In the genomic region with DNA sequence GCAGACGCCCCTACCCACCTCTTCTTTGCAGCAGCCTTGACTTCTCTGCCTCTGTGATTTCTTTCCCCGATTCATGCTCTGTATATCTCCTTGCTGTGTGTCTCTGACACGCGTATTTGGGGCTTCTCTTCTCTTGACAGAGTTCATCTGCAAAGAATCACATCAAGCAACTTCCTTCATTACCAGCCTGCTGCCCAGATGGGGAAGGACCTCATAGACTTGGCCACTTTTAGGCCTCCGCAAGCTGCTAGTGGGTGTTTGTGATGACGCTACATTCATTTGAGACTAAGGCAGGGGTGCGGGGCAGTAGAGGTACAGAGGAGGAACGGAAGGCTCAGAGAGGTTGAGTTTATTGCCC, we compare ENCODE assay signal across 7 mouse cellular contexts. TPM values are rescaled to one million over a fixed set of nuclear protein-coding genes. Genes with fewer than 3 reads are reported as not detected.
DNase-seq lines count a peak whose midpoint lies in the region; ATAC-seq and TF ChIP-seq lines count a peak whose summit lies in the region.

No protein-coding gene starts in this region.

- no peaks in the 10 kb centered on the region for H3K9me3 ChIP-seq in lung, embryonic 14.5 days (ENCODE audit: low read depth, low read length)
- no peaks in the 10 kb centered on the region for H3K9me3 ChIP-seq in forebrain, embryonic 15.5 days
- no peaks in the 10 kb centered on the region for H3K9me3 ChIP-seq in midbrain, embryonic 10.5 days (replicated peaks)

- H3K4me1 ChIP-seq in lung, embryonic 14.5 days (ENCODE audit: insufficient read depth) = no peaks in the 10 kb centered on the region
- peaks cover 11% of the 10 kb centered on the region for H3K4me1 ChIP-seq in forebrain, embryonic 15.5 days
- peaks cover 15% of the 10 kb centered on the region for H3K4me1 ChIP-seq in midbrain, embryonic 10.5 days

- H3K27ac ChIP-seq in lung, embryonic 14.5 days (ENCODE audit: low read depth) = no peak overlapping the region
- peak overlapping the region; percentile 83 for H3K27ac ChIP-seq in forebrain, embryonic 15.5 days (replicated peaks)
- peak overlapping the region; percentile 89 for H3K27ac ChIP-seq in midbrain, embryonic 10.5 days (replicated peaks)

- H3K9ac ChIP-seq in lung, embryonic 14.5 days = peak overlapping the region; percentile 53
- H3K9ac ChIP-seq in forebrain, embryonic 15.5 days (replicated peaks) = peak overlapping the region; percentile 61

- peak; percentile 48; the same call in 1 of the 2 replicates for ATAC-seq in lung, embryonic 14.5 days (ENCODE audit: insufficient read depth)
- ATAC-seq in forebrain, embryonic 15.5 days (replicated peaks) = peak; percentile 47; the same call in 1 of the 2 replicates
- no peak for ATAC-seq in megakaryocyte-erythroid progenitor cell, adult 5-6 weeks (replicated peaks; ENCODE audit: low FRiP score, low TSS enrichment, poor library complexity, severe bottlenecking)

- peak overlapping the region; percentile 66 for H3K4me2 ChIP-seq in lung, embryonic 14.5 days
- peak overlapping the region; percentile 84 for H3K4me2 ChIP-seq in forebrain, embryonic 15.5 days (replicated peaks)

- WGBS in lung, embryonic 14.5 days = 31% methylated on average over 8 of the region's 8 CpGs
- WGBS in forebrain, embryonic 15.5 days = 32% methylated on average over 8 of the region's 8 CpGs
- 39% methylated on average over 8 of the region's 8 CpGs for WGBS in midbrain, embryonic 10.5 days

- peaks cover 16% of the 10 kb centered on the region for H3K36me3 ChIP-seq in lung, embryonic 14.5 days (ENCODE audit: insufficient read depth)
- H3K36me3 ChIP-seq in forebrain, embryonic 15.5 days = no peaks in the 10 kb centered on the region
- H3K36me3 ChIP-seq in midbrain, embryonic 10.5 days = peaks cover 31% of the 10 kb centered on the region

- H3K27me3 ChIP-seq in lung, embryonic 14.5 days (ENCODE audit: insufficient read depth, low read length) = no peaks in the 10 kb centered on the region
- H3K27me3 ChIP-seq in forebrain, embryonic 15.5 days = no peaks in the 10 kb centered on the region
- no peaks in the 10 kb centered on the region for H3K27me3 ChIP-seq in midbrain, embryonic 10.5 days (ENCODE audit: low read depth, poor library complexity, severe bottlenecking)

- H3K4me3 ChIP-seq in lung, embryonic 14.5 days (ENCODE audit: low read depth, low read length) = peak overlapping the region; percentile 50
- H3K4me3 ChIP-seq in forebrain, embryonic 15.5 days = peak overlapping the region; percentile 59
- H3K4me3 ChIP-seq in midbrain, embryonic 10.5 days = peak overlapping the region; percentile 76

- peak; percentile 21 for DNase-seq in lung, embryonic 14.5 days
- DNase-seq in lung, postnatal 14 days = no peak
- peak; percentile 7 for DNase-seq in adrenal gland, postnatal 36 days
- peak; percentile 12 for DNase-seq in layer of hippocampus, adult 9-10 months (ENCODE audit: low spot score)
- DNase-seq in midbrain, embryonic 10.5 days (ENCODE audit: low spot score) = no peak

- TF ChIP-seq CTCF in lung, embryonic 14.5 days (IDR thresholded peaks at IDR 0.05; ENCODE audit: low read depth) = no peak

RNA-seq across cellular contexts. Expression of a gene that starts 0.6 kb away (rescaled TPM):
- 11.3 and 14.3 TPM in 2 replicates for polyA plus RNA-seq in lung, embryonic 14.5 days (2014; fragmentation: Nextera tagmentation; extraction: Ambion mirVana)
- total RNA-seq in adrenal gland, postnatal 36 days (2021) = 10 to 100 TPM in 1 of 2 experiments, 1 to 10 TPM in 1; 9.3 to 10.2 TPM
- 12.1 and 13.3 TPM in 2 replicates for polyA plus RNA-seq in forebrain, embryonic 15.5 days (2015; fragmentation: Nextera tagmentation; extraction: Ambion mirVana)
- polyA plus RNA-seq in midbrain, embryonic 10.5 days (2016; fragmentation: Nextera tagmentation; extraction: Ambion mirVana) = 18.1 and 18.8 TPM in 2 replicates
- 4.3 and 6.8 TPM in 2 replicates for total RNA-seq in megakaryocyte-erythroid progenitor cell, adult 5-6 weeks (2014; fragmentation: Nextera tagmentation)
- total RNA-seq in megakaryocyte-erythroid progenitor cell, adult 5-6 weeks (2017) = 2.4 and 8.4 TPM in 2 replicates

RNA-seq across cellular contexts. Expression of a gene that starts 21.8 kb away (rescaled TPM):
- not detected in 2 replicates for polyA plus RNA-seq in lung, embryonic 14.5 days (2014; fragmentation: Nextera tagmentation; extraction: Ambion mirVana)
- not detected for total RNA-seq in adrenal gland, postnatal 36 days (2021)
- polyA plus RNA-seq in forebrain, embryonic 15.5 days (2015; fragmentation: Nextera tagmentation; extraction: Ambion mirVana) = 0.09 and 0.28 TPM in 2 replicates
- not detected in 2 replicates for polyA plus RNA-seq in midbrain, embryonic 10.5 days (2016; fragmentation: Nextera tagmentation; extraction: Ambion mirVana)
- not detected in 2 replicates for total RNA-seq in megakaryocyte-erythroid progenitor cell, adult 5-6 weeks (2014; fragmentation: Nextera tagmentation)
- total RNA-seq in megakaryocyte-erythroid progenitor cell, adult 5-6 weeks (2017) = 3.9 TPM in 1 of 2 replicates, not detected in the other

RNA-seq across cellular contexts. Expression of a gene that starts 25.5 kb away (rescaled TPM):
- polyA plus RNA-seq in lung, embryonic 14.5 days (2014; fragmentation: Nextera tagmentation; extraction: Ambion mirVana) = 0.05 TPM in 1 of 2 replicates, not detected in the other
- total RNA-seq in adrenal gland, postnatal 36 days (2021) = not detected
- polyA plus RNA-seq in forebrain, embryonic 15.5 days (2015; fragmentation: Nextera tagmentation; extraction: Ambion mirVana) = 0.62 and 0.89 TPM in 2 replicates
- polyA plus RNA-seq in midbrain, embryonic 10.5 days (2016; fragmentation: Nextera tagmentation; extraction: Ambion mirVana) = 0.20 and 0.56 TPM in 2 replicates
- not detected in 2 replicates for total RNA-seq in megakaryocyte-erythroid progenitor cell, adult 5-6 weeks (2014; fragmentation: Nextera tagmentation)
- not detected in 2 replicates for total RNA-seq in megakaryocyte-erythroid progenitor cell, adult 5-6 weeks (2017)

RNA-seq across cellular contexts. Expression of a gene that starts 38.5 kb away (rescaled TPM):
- polyA plus RNA-seq in lung, embryonic 14.5 days (2014; fragmentation: Nextera tagmentation; extraction: Ambion mirVana) = not detected in 2 replicates
- not detected for total RNA-seq in adrenal gland, postnatal 36 days (2021)
- polyA plus RNA-seq in forebrain, embryonic 15.5 days (2015; fragmentation: Nextera tagmentation; extraction: Ambion mirVana) = not detected in 2 replicates
- polyA plus RNA-seq in midbrain, embryonic 10.5 days (2016; fragmentation: Nextera tagmentation; extraction: Ambion mirVana) = not detected in 2 replicates
- total RNA-seq in megakaryocyte-erythroid progenitor cell, adult 5-6 weeks (2014; fragmentation: Nextera tagmentation) = not detected in 2 replicates
- not detected in 2 replicates for total RNA-seq in megakaryocyte-erythroid progenitor cell, adult 5-6 weeks (2017)

RNA-seq across cellular contexts. Expression of a gene that starts 43.6 kb away (rescaled TPM):
- polyA plus RNA-seq in lung, embryonic 14.5 days (2014; fragmentation: Nextera tagmentation; extraction: Ambion mirVana) = not detected in 2 replicates
- not detected for total RNA-seq in adrenal gland, postnatal 36 days (2021)
- not detected in 2 replicates for polyA plus RNA-seq in forebrain, embryonic 15.5 days (2015; fragmentation: Nextera tagmentation; extraction: Ambion mirVana)
- polyA plus RNA-seq in midbrain, embryonic 10.5 days (2016; fragmentation: Nextera tagmentation; extraction: Ambion mirVana) = not detected in 2 replicates
- total RNA-seq in megakaryocyte-erythroid progenitor cell, adult 5-6 weeks (2014; fragmentation: Nextera tagmentation) = not detected in 2 replicates
- total RNA-seq in megakaryocyte-erythroid progenitor cell, adult 5-6 weeks (2017) = not detected in 2 replicates

Comparison
In these comparisons a context has a peak if more than half of its experiments do, and no peak if none do; other contexts are left out.
1. DNase-seq: peak in lung, embryonic 14.5 days (single experiment), adrenal gland, postnatal 36 days (2 of 2) and layer of hippocampus, adult 9-10 months (single experiment); none in lung, postnatal 14 days (single experiment) and midbrain, embryonic 10.5 days (single experiment).
2. Peak in every context shown above with its lines, with median percentiles within 50 percentile points of each other: H3K4me3 ChIP-seq.